Mouse (Mus musculus) lung, postnatal 4 days (tissue): ENCODE results near the gene 2610507B11Rik.
"Not testable (repeated sequence)": the region's sequence is repeated elsewhere in the genome, so short reads cannot be mapped to it uniquely, and the experiment has no call there.

Experiments used
- DNase-seq, 2 experiments: peaks; one replicate each; pipeline ENCODE4 v3.0.0; 2021

The 2610507B11Rik gene

GRCm38 (mm10) chr11:78261380-78262352 is at the start of gene 2610507B11Rik:
2610507B11Rik (plus strand) TSS chr11:78261752.
- peak; percentile 96 to 97 for DNase-seq

- peak; percentile 37 to 40 for DNase-seq
Measured at GRCm38 (mm10) chr11:78213086-78213817, 48.3 kb upstream of the 2610507B11Rik start.

GRCm38 (mm10) chr11:78215709-78216317 is 45.7 kb upstream of the 2610507B11Rik start:
- no peak for DNase-seq

GRCm38 (mm10) chr11:78223586-78223985 is 38.0 kb upstream of the 2610507B11Rik start:
- no peak for DNase-seq

- DNase-seq: no peak
Measured at GRCm38 (mm10) chr11:78231518-78231917, 30.0 kb upstream of the 2610507B11Rik start.

GRCm38 (mm10) chr11:78240193-78240857 is 21.2 kb upstream of the 2610507B11Rik start:
- DNase-seq: peak in 1 of 2 experiments; percentile 23

- no peak for DNase-seq
Measured at GRCm38 (mm10) chr11:78245261-78245626, 16.3 kb upstream of the 2610507B11Rik start.

- peak; percentile 91 to 94 for DNase-seq
Measured at GRCm38 (mm10) chr11:78245627-78246317, 15.8 kb upstream of the 2610507B11Rik start, which contains the start of the genes Sdf2 and Supt6. Sdf2 (plus strand) TSS chr11:78245746. Supt6 (minus strand) TSS chr11:78245987.

- no peak for DNase-seq
Measured at GRCm38 (mm10) chr11:78246318-78247011, 15.1 kb upstream of the 2610507B11Rik start.

GRCm38 (mm10) chr11:78247012-78247348 is 14.6 kb upstream of the 2610507B11Rik start:
- no peak for DNase-seq

- no peak for DNase-seq
Measured at GRCm38 (mm10) chr11:78247727-78248140, 13.8 kb upstream of the 2610507B11Rik start.

GRCm38 (mm10) chr11:78256618-78257017 is 4.9 kb upstream of the 2610507B11Rik start:
- no peak for DNase-seq

GRCm38 (mm10) chr11:78260489-78261258 is 878 bp upstream of the 2610507B11Rik start:
- no peak for DNase-seq

GRCm38 (mm10) chr11:78262550-78262949 is 998 bp downstream of the 2610507B11Rik start:
- DNase-seq: peak; percentile 72 to 74

GRCm38 (mm10) chr11:78265571-78265970 is 4.0 kb downstream of the 2610507B11Rik start:
- DNase-seq: no peak

GRCm38 (mm10) chr11:78271986-78272385 is 10.4 kb downstream of the 2610507B11Rik start:
- no peak for DNase-seq

GRCm38 (mm10) chr11:78275596-78275995 is 14.0 kb downstream of the 2610507B11Rik start:
- no peak for DNase-seq

- not testable (repeated sequence) for DNase-seq
Measured at GRCm38 (mm10) chr11:78276169-78276568, 14.6 kb downstream of the 2610507B11Rik start.

- DNase-seq: no peak
Measured at GRCm38 (mm10) chr11:78278853-78279252, 17.3 kb downstream of the 2610507B11Rik start.

GRCm38 (mm10) chr11:78279586-78279985 is 18.0 kb downstream of the 2610507B11Rik start:
- no peak for DNase-seq
